Mouse (Mus musculus) embryonic facial prominence, embryonic 14.5 days (tissue): ENCODE data around the gene Siae. TPM values are rescaled to one million over a fixed set of nuclear protein-coding genes. Genes with fewer than 3 reads are reported as not detected.
A peak's percentile ranks its signal among the peaks of the same experiment; 100 is the strongest.

ENCODE experiments used
- ATAC-seq: fragments of 200-750 bp; cut with Nextera tagmentation; 2 replicates; pipeline ENCODE4 v1.8.0; 2017; ENCODE audit warnings: low read depth, moderate number of reproducible peaks, moderate TSS enrichment
- DNase-seq: peaks from one replicate; pipeline ENCODE4 v3.0.0-alpha.2; 2015; ENCODE audit warnings: low spot score
- H3K27ac ChIP-seq: fragments of 300-500 bp; sonication (generic); replicated peaks from 2 replicates; pipeline ENCODE4 v1.5.1; 2014; ENCODE audit warnings: low read depth, mild to moderate bottlenecking, low read length, moderate library complexity
- H3K27me3 ChIP-seq: fragments of 300-500 bp; sonication (generic); replicated peaks from 2 replicates; pipeline ENCODE4 v1.6.1; 2014; ENCODE audit warnings: low read length; ENCODE audit not compliant: control insufficient read depth, insufficient read depth
- H3K36me3 ChIP-seq: fragments of 300-500 bp; sonication (generic); 2 replicates; pipeline ENCODE4 v1.6.1; 2014; ENCODE audit warnings: low read length, mixed read lengths; ENCODE audit not compliant: control insufficient read depth, insufficient read depth
- H3K4me1 ChIP-seq: fragments of 300-500 bp; sonication (generic); 2 replicates; pipeline ENCODE4 v1.6.1; 2014; ENCODE audit warnings: antibody characterized with exemption, low read length; ENCODE audit not compliant: control insufficient read depth, insufficient read depth
- H3K4me2 ChIP-seq: fragments of 300-500 bp; sonication (generic); 2 replicates; pipeline ENCODE4 v1.6.1; 2014; ENCODE audit warnings: low read depth, mild to moderate bottlenecking, low read length, moderate library complexity, mixed read lengths
- H3K4me3 ChIP-seq: fragments of 300-500 bp; sonication (generic); 2 replicates; pipeline ENCODE4 v1.5.1; 2014; ENCODE audit warnings: low read depth, mild to moderate bottlenecking, low read length
- H3K9ac ChIP-seq: fragments of 300-500 bp; sonication (generic); 2 replicates; pipeline ENCODE4 v1.6.1; 2014; ENCODE audit warnings: low read depth, mild to moderate bottlenecking, low read length, moderate library complexity, mixed read lengths
- H3K9me3 ChIP-seq: fragments of 300-500 bp; sonication (generic); 2 replicates; pipeline ENCODE4 v1.6.1; 2016; ENCODE audit warnings: low read length; ENCODE audit not compliant: control insufficient read depth
- WGBS: fragments of 180-500 bp; shearing (Covaris S2); extraction: QIAGEN DNeasy Blood & Tissue Kit; methylation state at CpG from one replicate; pipeline ENCODE4 v1.1.7; 2014; 5-methylcytosine and 5-hydroxymethylcytosine counted together
- polyA plus RNA-seq: library from polyadenylated mRNA; unstranded; fragments of >200 nt; fragmentation: Nextera tagmentation; extraction: Ambion mirVana; gene quantifications from 2 replicates; pipeline ENCODE4 v1.2.1, GENCODE M21; 2014

Gene Siae
- polyA plus RNA-seq, 1 experiment from 2014 or later, result 13.9 TPM

DNA sequence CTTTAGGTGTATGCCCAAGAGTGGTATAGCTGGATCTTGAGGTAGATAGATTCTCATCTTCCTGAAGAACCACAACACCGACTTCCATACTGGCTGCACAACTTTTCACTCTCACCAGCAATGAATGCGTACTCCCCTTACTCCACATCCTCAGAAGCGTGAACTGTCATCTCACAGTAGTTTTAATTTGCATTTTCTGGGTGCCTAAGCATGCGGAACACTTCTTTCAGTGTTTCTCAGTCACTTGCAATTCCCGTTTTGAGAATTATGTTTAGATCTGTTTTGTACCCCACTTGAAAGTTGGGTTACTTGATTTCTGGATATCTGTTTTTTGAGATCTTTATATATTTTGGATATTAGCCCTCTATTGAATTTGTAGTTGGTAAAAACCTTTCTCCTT lies 28.1 kb downstream of the Siae start:
- Histone ChIP-seq H3K4me2 (no peak overlapping the region), H3K27me3 (no peaks in the 10 kb centered on the region), H3K4me1 (no peaks in the 10 kb centered on the region), H3K9ac (no peak overlapping the region), H3K36me3 (no peaks in the 10 kb centered on the region), H3K27ac (no peak overlapping the region), H3K9me3 (no peaks in the 10 kb centered on the region), H3K4me3 (no peak overlapping the region)
- WGBS, result 85% methylated on average over 5 of the region's 5 CpGs
- no peak for ATAC-seq
- DNase-seq, result no peak

DNA sequence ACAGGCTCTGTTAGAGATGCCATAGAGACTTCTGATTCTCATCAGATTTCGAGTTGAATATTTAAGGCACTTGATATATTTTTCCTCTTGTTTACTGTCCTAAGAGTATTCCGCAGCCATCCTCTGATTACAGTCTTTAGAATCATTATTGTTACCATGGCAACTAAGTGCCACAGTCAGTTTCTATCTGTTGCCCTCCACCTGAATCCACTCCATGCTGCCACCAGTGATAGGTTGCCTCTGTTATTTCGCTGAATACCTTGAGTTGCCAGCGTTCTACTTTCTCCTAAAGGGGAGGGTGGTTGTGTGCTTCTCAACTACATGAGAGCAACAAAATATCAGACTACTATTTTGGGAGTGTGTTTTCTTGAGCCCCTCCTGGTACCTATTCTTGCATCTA lies 31.2 kb downstream of the Siae start:
- H3K9ac ChIP-seq, result no peak overlapping the region
- DNase-seq, result no peak
- no peaks in the 10 kb centered on the region for H3K4me1 ChIP-seq
- no peaks in the 10 kb centered on the region for H3K27me3 ChIP-seq
- 79% methylated on average over 4 of the region's 4 CpGs for WGBS
- H3K27ac ChIP-seq, result no peak overlapping the region
- H3K36me3 ChIP-seq, result no peaks in the 10 kb centered on the region
- no peaks in the 10 kb centered on the region for H3K9me3 ChIP-seq
- H3K4me2 ChIP-seq, result no peak overlapping the region
- no peak for ATAC-seq
- no peak overlapping the region for H3K4me3 ChIP-seq

DNA sequence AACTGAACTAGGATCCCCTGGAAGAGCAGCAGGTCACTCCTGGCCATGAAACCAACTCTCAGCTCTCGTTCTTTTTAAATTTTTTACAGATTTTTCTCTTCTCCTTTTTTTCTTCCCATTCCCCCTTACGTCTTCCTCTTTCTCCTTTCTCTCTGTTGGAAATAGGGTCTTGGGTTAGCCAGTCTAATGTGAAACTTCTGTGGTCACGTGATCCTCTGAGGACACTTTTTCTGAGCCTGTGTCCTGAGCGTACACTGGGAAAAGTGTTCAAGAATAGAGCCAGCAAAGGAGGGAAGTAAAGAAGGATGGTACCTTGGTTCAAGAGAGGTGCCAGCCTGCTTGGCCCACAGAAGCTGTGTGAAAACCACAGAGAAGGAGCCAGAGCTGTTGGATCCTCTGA lies 34.9 kb downstream of the Siae start:
- Histone ChIP-seq H3K27me3 (no peaks in the 10 kb centered on the region), H3K27ac (no peak overlapping the region), H3K9me3 (no peaks in the 10 kb centered on the region), H3K4me3 (no peak overlapping the region), H3K4me1 (no peaks in the 10 kb centered on the region), H3K9ac (no peak overlapping the region), H3K36me3 (no peaks in the 10 kb centered on the region), H3K4me2 (no peak overlapping the region)
- no peak for DNase-seq
- WGBS, result 84% methylated on average over 4 of the region's 4 CpGs
- no peak for ATAC-seq

DNA sequence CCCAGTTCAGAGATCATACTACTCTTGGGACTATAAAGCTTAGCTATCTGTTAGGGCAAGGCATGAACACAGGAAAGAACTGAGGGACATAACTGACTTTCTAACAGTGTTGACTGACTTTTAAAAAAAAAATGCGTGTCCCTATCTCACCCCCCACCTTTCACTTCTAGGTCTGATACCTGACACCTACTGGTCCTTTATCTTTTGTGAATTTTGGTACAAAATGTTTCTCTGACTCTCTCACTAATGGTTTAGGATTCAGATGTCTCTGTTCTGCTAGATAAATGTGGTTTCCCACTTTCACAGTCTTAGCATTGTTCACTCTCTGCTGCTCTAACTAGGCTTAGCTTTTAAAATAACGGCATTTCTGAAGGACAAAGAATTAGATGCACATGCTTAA lies 36.5 kb downstream of the Siae start:
- no peaks in the 10 kb centered on the region for H3K27me3 ChIP-seq
- WGBS, result 71% methylated on average over 2 of the region's 2 CpGs

DNA sequence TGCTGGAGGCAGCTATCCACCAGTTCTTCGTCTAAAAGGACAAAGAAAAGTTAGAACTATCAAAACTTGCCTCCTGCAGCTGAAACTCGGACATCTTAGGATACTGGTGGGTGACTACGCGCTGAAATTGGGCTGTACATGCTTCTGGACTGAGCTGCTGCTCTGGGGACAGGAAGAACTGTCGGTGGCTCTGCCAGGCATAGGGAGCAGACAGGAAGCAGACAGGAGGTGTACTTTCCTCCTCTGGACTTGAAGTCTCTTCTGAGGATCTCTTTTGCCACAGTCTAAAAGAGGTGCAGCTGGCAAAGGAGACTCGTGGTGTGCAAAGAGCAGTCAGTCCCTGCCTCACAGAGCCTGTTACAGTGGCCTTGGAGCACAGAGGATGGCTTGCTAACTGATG lies 37.1 kb downstream of the Siae start:
- Histone ChIP-seq H3K36me3 (no peaks in the 10 kb centered on the region), H3K4me1 (no peaks in the 10 kb centered on the region), H3K9ac (0 out of 2 replicates have a peak overlapping the region, but pooled peaks have one; percentile 8), H3K4me3 (no peak overlapping the region), H3K27me3 (no peaks in the 10 kb centered on the region), H3K4me2 (no peak overlapping the region), H3K9me3 (no peaks in the 10 kb centered on the region), H3K27ac (no peak overlapping the region)
- no peak for DNase-seq
- WGBS, result 57% methylated on average over 6 of the region's 6 CpGs
- ATAC-seq, result no peak

More for the DNA sequence above, 36.5 kb downstream of the Siae start:
- ATAC-seq, result no peak
- Histone ChIP-seq H3K4me1 (no peaks in the 10 kb centered on the region), H3K4me3 (no peak overlapping the region), H3K27ac (no peak overlapping the region), H3K4me2 (no peak overlapping the region), H3K9me3 (no peaks in the 10 kb centered on the region), H3K9ac (no peak overlapping the region), H3K36me3 (no peaks in the 10 kb centered on the region)
- no peak for DNase-seq

DNA sequence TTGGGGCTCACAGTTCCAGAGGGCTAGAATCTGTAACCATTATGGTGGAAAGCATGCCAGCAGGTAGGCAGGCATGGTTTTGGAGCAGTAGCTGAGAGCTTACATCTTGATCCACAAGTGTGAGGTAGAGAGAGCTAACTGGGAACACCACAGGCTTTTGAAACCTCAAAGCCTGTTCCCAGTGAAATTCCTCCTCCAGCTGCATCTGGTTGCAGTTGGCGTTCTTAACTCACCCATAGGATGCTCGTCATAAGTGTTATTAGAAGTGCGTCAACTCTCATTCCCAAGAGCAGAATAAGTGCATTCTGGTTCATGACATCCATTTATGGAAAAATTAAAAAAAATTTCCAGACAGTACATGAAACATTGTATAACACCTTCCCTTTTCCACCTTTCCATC lies 38.2 kb downstream of the Siae start:
- H3K27ac ChIP-seq, result no peak overlapping the region
- no peak overlapping the region for H3K9ac ChIP-seq
- no peaks in the 10 kb centered on the region for H3K4me1 ChIP-seq
- H3K4me3 ChIP-seq, result no peak overlapping the region
- H3K27me3 ChIP-seq, result no peaks in the 10 kb centered on the region
- 70% methylated on average over 3 of the region's 3 CpGs for WGBS
- ATAC-seq, result no peak
- H3K4me2 ChIP-seq, result no peak overlapping the region
- H3K9me3 ChIP-seq, result no peaks in the 10 kb centered on the region
- DNase-seq, result no peak
- H3K36me3 ChIP-seq, result no peaks in the 10 kb centered on the region

DNA sequence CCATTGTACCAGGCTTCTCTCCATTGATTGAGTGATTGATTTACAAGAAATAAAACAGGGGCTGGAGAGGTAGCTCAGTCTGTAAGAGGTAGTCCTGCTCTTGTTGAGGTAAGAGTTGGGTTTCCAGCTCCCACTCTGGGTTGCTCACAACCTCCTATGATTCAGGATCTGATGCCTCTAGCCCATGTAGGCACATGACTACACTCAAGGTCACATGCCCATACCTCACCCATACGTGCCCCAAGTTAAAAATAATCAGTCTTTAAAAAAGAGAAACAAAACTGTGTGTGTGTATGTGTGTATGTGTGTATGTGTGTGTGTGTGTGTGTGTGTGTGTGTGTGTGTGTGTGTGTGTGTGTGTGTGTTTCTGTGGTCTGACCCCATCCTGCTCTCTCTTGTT lies 40.1 kb downstream of the Siae start:
- H3K4me1 ChIP-seq, result no peaks in the 10 kb centered on the region
- H3K4me2 ChIP-seq, result no peak overlapping the region
- H3K4me3 ChIP-seq, result no peak overlapping the region
- no peaks in the 10 kb centered on the region for H3K36me3 ChIP-seq
- ATAC-seq (no peak), DNase-seq (no peak)
- no peak overlapping the region for H3K9ac ChIP-seq
- H3K27me3 ChIP-seq, result no peaks in the 10 kb centered on the region
- WGBS, result 73% methylated on average over 1 of the region's 1 CpGs
- no peaks in the 10 kb centered on the region for H3K9me3 ChIP-seq
- H3K27ac ChIP-seq, result no peak overlapping the region

DNA sequence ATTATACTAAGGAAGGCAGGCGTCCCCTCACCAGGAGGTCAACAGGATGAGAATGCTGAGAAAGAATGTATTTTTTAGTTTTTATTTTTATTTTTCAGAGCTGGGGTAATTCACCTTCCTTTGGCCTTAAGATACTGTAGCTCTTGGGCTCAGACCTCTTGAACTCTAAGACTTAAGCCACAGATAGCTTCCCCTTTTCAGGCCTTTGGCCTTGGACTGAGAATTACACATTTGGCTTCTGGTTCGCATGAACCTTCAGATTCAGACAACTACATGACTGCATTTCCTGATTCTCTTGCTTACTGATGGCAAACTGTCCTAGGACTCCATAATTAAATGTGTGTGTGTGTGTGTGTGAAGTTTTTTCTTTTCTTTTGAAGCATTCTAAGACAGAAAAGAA lies 43.1 kb downstream of the Siae start:
- Histone ChIP-seq H3K4me3 (no peak overlapping the region), H3K36me3 (no peaks in the 10 kb centered on the region), H3K4me2 (no peak overlapping the region), H3K27ac (no peak overlapping the region), H3K4me1 (no peaks in the 10 kb centered on the region), H3K9me3 (no peaks in the 10 kb centered on the region), H3K9ac (no peak overlapping the region), H3K27me3 (no peaks in the 10 kb centered on the region)
- ATAC-seq, result no peak
- WGBS, result 85% methylated on average over 2 of the region's 2 CpGs
- no peak for DNase-seq

DNA sequence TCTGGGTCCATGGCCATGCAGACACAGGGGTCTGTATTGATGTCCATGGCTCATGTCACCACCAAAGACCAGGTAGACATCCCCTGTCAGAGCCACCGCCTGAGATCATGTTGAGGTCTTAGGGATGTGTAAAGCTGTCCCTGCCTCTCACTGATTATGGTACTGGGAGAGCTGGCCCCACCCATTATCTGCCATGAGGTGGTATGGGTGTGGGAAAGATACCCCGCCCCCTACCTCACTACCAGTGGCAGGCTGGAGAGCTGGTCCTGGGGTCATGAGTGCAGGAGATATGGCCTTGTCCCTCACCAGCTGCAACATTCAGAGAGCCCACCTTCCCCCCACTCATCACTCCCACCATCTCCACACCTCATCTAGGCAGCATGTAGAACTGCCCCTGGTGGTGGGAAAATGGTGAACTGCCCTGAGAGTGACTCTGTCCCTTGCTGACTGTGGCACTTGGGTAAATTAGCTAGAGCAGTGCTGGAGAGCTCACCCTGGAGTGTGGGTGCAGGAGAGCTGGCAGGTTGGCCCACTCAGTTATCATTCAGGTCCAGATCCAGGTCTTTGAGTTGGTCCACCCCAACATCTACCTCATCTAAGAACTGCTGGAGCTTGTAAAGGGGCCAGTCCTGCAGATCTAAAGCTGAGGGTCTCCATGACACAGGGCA lies 45.2 kb downstream of the Siae start:
- ATAC-seq (no peak), DNase-seq (no peak)
- no peak overlapping the region for H3K4me3 ChIP-seq
- H3K27ac ChIP-seq, result no peak overlapping the region
- H3K27me3 ChIP-seq, result no peaks in the 10 kb centered on the region
- whole genome bisulfite sequencing, result 90% methylated on average over 2 of the region's 2 CpGs
- no peak overlapping the region for H3K4me2 ChIP-seq
- no peaks in the 10 kb centered on the region for H3K4me1 ChIP-seq
- no peaks in the 10 kb centered on the region for H3K36me3 ChIP-seq
- H3K9ac ChIP-seq, result no peak overlapping the region
- H3K9me3 ChIP-seq, result no peaks in the 10 kb centered on the region
